Mouse (Mus musculus) liver, adult 2 months (tissue): ENCODE results near the gene Wnt1.

Experiments
- CTCF ChIP-seq: fragments of 200-500 bp; IDR thresholded peaks from 2 replicates; pipeline ENCODE4 v1.5.1; 2011; ENCODE audit warnings: low read depth, low read length, control low read depth
- POLR2A ChIP-seq: fragments of 200-500 bp; IDR thresholded peaks from 2 replicates; pipeline ENCODE4 v1.6.1; 2011; ENCODE audit warnings: low read length, control low read depth; ENCODE audit not compliant: insufficient read depth; ENCODE audit errors: extremely low read depth

DNA sequence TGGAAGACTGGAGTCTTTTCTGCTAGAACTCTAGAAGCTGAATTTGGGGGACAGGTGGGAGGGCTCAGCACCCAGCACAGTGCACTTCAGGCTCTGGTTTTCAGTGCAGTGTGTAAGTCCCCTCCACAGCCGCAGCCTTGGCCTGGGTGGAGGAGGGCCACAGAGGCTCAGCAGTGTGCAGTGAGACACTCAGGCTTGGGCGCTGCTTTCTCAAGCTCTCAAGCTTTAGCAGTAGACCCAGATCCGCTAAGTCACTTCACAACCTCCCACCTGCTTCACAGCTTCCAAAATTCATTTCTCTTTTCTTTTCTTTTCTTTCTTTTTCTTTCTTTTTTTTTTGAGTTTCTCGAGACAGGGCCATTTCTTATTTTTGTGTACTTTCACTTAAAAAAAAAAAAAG lies 31.3 kb downstream of the Wnt1 start:
- TF ChIP-seq CTCF (no peak), POLR2A (no peak)
